Mouse (Mus musculus) heart, adult 2 months (tissue): ENCODE measurements at regions not wholly inside any gene's neighbourhood (a gene's known extent, or its start where the extent isn't known, plus 50 kb on each side); places are given as distances from the start of the nearest gene placed in this dataset.

Experiments used
- CTCF ChIP-seq: fragments of 200-600 bp; IDR thresholded peaks from 2 replicates; pipeline ENCODE4 v1.8.1; 2022; ENCODE audit warnings: antibody characterized with exemption, mild to moderate bottlenecking, moderate library complexity
- EP300 ChIP-seq: fragments of 200-500 bp; IDR thresholded peaks from 2 replicates; pipeline ENCODE4 v1.6.1; 2011; ENCODE audit warnings: low read depth, low read length, control low read depth; ENCODE audit not compliant: insufficient read depth
- POLR2A ChIP-seq: fragments of 200-500 bp; IDR thresholded peaks from 2 replicates; pipeline ENCODE4 v1.6.1; 2011; ENCODE audit warnings: mild to moderate bottlenecking, low read depth, low read length, control low read depth; ENCODE audit not compliant: insufficient read depth

- TF ChIP-seq CTCF (no peak), POLR2A (no peak), EP300 (no peak)
Observed at GRCm38 (mm10) chr13:52295847-52296246, 235.2 kb downstream of the Diras2 start.
